Mouse (Mus musculus): ENCODE data around the gene Syngap1. TPM values are rescaled to one million over a fixed set of nuclear protein-coding genes. Genes with fewer than 3 reads are reported as not detected.
"Not testable (repeated sequence)": the region's sequence is repeated elsewhere in the genome, so short reads cannot be mapped to it uniquely, and the experiment has no call there.

The Syngap1 gene
- total RNA-seq, 2 experiments from 2014 or later, result 7.3 to 7.7 TPM

DNA sequence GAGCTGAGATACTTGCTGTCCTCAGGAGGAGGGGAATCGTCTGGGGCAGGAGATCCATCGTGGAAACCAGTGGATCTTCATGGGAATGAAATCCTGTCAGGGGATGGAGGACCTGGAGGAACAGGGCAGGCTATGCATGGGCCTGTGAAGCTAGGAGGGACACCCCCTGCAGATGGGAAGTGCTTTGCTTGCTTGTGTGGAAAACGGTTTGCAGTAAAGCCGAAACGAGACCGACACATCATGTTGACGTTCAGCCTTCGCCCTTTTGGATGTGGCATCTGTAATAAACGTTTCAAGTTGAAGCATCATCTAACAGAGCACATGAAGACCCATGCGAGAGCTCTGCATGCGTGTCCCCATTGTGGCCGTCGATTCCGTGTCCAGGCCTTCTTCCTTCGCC, 33.5 kb downstream of the Syngap1 start:
- intact Hi-C loops (cut with DNase I), result loop anchor here (10.0 kb wide), 1 partner anchor 60 kb away; the partner anchor contains the start of gene Kifc5b
- DNase-seq, result no peak

DNA sequence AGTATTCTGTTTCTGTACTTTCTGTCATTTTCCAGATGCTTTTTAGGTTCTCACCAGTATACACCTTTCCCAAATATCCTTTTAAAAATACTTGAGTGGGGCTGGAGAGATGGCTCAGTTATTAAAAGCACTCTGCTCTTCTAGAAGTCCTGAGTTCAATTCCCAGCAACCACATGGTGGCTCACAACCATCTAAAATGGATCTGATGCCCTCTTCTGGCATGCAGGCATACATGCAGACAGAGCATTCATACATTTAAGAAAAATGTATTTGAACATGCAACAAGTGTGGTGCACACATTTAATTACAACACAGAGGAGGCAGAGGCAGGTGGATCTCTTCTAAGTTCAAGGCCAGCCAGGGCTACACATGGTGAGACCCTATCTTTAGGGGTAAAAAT, 34.4 kb downstream of the Syngap1 start:
- intact Hi-C loops (cut with DNase I), result loop anchor here (10.0 kb wide), 1 partner anchor 61 kb away; the partner anchor contains the start of gene Kifc5b
- DNase-seq, result no peak

DNA sequence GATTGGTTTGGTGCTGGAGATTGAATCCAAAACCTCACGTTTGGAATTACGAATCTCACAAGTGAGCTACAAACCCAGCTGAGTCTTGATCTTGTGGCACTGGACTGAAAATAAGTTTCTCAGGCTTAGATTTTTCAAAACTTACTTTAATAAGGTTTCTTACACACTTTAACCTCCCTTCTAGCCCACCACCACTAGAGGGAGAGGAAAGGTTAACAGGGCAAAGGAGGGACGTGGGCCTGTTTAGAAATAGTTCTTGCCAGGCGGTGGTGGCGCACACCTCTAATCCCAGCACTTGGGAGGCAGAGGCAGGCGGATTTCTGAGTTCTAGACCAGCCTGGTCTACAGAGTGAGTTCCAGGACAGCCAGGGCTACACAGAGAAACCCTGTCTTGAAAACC, 36.3 kb downstream of the Syngap1 start:
- not testable (repeated sequence) for DNase-seq
- intact Hi-C loops (cut with DNase I), result loop anchor here (10.0 kb wide), 1 partner anchor 63 kb away; the partner anchor contains the start of gene Kifc5b

DNA sequence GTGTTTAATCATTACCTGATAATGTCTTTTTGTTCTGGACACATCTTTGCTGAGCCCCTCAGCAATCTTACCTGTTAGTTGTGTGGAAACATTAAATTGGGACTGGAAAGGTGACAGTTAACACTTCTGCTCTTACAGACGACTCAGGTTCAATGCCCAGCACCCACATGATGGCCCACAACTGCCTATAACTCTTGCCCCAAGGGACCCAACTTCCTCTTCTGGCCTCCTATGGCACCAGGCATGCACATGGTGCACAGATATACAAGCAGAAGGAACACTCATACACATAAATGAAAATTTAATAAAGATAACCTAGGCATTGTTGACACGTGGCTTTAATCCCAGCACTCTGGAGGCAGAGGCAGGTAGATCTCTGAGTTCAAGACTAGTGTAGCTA, 38.4 kb downstream of the Syngap1 start:
- intact Hi-C loops (cut with DNase I), result loop anchor here (10.0 kb wide), 1 partner anchor 65 kb away; the partner anchor contains the start of gene Kifc5b
- DNase-seq, result no peak

DNA sequence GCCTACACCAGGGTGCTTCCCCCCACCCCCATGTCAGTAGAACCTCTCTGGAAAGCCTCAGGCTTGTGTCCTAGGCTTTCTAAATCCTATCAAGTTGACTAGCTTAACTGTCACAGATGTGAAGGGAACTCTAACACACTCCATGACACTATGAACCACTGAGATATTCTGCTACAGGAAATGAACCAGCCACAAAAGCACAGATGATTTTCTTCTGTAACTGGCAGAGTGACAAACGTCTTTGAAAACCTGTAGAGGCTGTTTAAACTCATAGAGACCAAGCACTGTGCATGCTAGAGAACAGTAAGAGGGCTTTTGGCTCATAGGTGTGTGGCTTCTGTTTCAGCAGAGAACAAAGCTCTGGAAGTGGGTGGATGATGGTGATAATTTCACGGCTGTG, 40.0 kb downstream of the Syngap1 start:
- intact Hi-C loops (cut with DNase I), result no loop called here
- DNase-seq, result no peak

DNA sequence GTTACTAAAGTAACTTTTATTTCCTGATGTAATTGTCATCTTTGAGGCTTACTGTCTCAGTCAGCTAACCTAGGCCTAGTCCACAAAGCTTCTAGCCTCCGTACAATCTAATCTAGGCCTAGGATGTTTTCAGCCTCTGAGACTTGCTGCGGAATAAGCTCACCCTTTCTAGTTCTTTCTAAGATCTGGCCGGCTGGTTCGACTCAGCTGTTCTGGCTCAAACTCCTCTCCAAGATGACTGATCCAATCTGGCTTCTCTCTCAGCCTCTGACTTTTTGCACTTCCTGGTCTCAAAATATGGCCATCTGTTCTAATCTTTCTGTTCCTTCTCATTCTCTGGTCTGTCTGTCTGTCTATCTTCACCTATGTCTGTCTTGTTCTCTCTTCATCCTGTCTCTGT, 42.3 kb downstream of the Syngap1 start:
- intact Hi-C loops (cut with DNase I), result no loop called here
- peak in 1 of 2 experiments; percentile 24 for DNase-seq

DNA sequence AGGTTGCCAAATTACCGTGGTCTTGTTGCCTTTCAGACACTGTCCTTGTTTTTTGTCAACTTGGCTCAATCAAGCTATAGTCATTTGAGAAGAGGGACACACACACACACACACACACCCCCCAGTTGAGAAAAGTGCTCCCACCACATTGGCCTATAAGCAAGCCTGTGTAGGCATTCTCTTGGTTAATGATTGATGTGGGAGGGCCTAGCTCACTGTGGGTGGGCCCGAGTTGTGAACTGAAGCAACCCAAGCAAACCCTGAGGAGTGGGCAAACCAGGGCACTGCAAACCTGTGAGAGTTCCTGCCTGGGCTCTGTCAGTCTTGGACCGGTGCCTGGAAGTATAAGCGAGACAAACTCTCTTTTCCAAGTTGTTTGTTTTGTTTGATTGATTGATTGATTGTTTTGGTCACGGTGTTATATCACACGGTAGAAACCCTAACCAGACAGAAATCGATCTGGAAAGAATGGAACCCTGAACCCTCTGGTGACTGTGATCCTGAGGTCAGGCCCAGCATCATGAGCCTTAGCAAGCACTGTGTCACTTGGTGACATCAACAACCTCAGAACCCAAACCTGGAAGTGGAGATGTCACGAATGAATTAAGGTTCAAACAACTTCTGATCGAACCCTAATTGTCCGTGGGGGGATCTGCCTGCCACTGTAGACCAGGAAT, 44.6 kb downstream of the Syngap1 start:
- intact Hi-C loops (cut with DNase I), result no loop called here
- no peak for DNase-seq

DNA sequence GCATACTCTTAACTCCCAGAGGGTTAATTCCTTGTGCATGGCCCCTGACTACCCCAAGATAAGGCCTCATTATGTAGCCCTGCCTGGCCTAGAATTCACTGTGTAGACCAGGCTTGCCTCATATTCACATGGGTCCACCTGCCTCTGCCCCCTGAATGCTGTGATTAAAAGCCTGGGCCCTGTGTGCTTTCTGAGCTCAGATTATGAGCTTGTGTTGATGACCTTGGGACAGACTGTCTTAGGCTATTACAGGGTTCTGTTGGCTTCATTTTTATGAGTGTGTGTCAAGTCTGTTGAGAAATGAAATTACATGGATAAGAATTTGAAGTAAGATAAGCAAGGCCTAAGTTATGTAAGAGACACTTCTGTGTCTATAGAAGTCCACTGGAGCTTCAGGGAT, 49.5 kb downstream of the Syngap1 start:
- intact Hi-C loops (cut with DNase I), result no loop called here
- no peak for DNase-seq

DNA sequence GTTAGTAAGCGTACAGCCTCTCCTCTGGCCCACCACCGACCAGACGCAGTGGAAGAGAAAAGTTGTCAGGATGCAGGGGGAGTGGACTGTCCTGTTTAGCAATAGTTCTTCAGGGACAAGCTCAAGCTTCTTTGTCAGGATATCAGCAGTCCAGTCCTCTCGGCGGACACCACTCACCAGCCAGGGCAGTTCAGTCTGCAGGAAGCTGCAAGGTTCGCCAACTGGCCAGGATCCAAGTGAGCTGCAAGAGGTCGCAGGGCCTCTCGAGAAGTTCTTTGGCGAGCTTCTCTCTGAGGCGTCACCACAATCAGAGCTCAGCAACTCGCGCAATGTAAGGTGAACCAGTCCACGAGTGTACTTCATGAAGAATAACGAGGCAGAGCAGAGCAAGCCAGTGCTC, 53.4 kb downstream of the Syngap1 start:
- peak; percentile 78 to 84 for DNase-seq
- intact Hi-C loops (cut with DNase I), result no loop called here

DNA sequence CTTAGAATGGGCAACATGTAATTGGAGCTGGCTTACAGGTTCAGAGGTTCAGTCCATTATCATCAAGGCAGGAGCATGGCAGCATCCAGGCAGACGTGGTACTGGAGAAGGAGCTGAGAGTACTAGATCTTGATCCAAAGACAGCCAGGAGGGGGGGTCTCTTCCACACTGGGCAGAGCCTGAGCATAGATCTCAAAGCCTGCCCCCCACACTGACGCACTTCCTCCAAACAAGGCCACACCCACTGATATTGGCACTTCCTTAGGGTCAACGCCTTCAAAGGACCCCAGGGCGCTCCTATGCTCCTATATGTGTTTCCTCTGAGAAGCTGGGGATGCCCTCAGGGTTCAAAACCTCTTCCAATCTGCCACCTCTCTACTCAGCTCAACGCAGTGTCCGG, 54.0 kb downstream of the Syngap1 start:
- no peak for DNase-seq
- intact Hi-C loops (cut with DNase I), result no loop called here

DNA sequence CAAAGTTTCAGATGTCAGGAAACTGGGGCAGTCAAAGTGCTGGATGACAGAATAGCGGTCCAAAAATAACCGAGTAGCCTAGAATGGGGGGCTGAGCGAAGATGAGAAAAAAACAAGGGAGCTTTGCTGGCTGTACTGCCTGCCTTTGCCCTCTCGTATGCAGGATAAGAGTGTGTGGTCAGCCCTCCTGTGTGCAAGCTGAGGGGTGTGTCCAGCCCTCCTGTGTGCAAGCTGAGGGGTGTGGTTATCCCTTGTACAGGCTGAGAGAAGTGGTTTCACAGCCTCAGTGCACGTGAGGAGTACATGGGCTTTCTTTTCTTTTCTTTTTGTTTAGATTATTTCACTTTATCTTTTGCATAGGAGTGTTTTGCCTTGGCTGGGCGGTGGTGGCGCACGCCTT, 54.5 kb downstream of the Syngap1 start:
- DNase-seq, result no peak
- intact Hi-C loops (cut with DNase I), result no loop called here

DNA sequence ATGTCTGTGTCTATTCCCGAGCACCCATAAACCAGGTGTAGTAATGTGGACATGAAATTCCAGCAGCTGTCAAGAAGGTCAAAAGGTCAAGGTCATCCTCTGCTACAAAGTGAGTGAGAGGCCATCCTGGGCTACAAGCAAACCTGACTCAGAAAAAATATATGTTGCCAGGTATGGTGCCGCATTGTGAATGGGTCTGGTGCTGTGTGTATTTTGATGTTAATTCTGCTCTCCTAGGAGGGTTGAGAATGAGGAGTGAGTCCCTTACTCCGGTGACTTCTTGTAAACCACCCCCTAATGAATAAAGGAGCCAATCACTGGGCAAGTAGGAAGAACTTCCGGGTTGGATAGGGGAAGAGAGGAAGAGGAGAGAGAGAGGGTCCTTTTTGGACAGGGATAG, 56.6 kb downstream of the Syngap1 start:
- intact Hi-C loops (cut with DNase I), result no loop called here
- no peak for DNase-seq

DNA sequence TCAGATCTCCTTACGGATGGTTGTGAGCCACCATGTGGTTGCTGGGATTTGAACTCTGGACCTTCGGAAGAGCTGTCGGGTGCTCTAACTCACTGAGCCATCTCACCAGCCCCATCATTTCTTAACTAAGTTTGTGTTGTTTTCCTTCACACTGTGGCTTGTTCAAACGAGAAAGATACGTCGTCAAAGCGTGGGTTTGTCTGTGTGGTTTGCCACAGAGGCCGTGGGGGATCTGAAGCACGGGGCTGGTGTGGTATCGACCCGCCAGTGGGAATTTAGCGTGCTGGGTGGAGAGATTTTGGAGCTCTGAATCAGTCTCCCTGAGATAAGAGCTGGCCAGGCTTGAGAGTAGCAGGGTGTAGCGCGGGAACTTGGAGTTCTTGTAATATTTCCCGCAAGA, 57.2 kb downstream of the Syngap1 start:
- DNase-seq, result no peak
- intact Hi-C loops (cut with DNase I), result no loop called here

DNA sequence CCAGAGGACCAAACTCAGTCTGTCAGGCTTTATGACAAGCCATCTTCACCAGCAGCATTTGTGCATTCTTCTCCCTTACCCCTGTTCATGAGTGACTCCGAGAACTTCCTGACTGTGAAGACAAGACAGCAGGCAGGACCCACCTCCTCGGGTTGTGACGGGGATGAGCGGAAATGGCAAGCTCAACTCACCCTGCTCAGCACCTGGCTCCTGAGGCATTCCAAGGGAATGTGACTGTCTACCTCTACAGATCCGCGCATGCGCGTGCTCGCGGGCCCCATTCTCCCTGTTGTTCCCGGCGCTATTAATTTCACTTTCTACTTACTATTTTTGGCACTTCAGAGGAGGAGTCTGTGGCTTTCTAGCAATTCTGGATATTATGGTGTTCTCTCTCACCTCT, 58.9 kb downstream of the Syngap1 start:
- intact Hi-C loops (cut with DNase I), result no loop called here
- DNase-seq, result no peak

DNA sequence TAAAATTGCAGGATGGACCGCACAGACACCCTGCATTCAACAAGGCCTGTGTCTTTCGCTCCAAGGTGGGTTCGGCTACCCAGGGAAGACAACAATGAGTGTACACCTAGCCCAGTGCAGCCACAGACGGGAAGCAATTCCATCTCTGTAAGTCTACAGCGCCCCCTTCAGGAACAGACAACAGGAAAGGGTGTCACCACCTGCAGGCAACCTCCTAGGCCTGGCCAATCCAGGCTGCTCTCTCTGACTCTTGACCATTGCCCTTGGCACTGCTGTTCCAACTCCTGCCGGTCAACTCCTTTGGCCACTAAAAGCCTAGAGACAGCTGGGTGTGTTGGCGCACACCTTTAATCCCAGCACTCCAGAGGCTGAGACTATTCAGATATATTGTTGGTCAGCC, 60.1 kb downstream of the Syngap1 start:
- peak in 1 of 2 experiments; percentile 35 for DNase-seq
- intact Hi-C loops (cut with DNase I), result no loop called here

DNA sequence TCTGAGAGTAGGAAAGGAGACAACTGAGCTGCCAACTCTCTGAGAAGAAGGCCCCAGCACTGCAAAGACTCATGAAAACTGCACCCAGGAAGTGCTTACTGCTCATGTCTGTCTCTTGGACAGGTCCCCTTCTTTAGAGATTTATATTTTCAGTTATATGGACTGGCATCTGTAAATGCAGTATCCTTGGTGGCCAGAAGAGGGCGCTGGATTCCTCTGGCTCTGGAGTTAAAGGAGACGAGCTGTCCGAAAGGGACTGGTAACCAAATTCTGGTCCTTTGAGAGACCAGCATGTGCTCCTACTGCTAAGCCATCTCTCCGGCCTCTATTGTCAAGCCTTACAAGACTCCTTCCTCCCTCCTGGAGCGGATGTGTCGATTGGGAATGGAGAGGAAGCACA, 60.8 kb downstream of the Syngap1 start:
- intact Hi-C loops (cut with DNase I), result no loop called here
- peak in 1 of 2 experiments; percentile 42 for DNase-seq

DNA sequence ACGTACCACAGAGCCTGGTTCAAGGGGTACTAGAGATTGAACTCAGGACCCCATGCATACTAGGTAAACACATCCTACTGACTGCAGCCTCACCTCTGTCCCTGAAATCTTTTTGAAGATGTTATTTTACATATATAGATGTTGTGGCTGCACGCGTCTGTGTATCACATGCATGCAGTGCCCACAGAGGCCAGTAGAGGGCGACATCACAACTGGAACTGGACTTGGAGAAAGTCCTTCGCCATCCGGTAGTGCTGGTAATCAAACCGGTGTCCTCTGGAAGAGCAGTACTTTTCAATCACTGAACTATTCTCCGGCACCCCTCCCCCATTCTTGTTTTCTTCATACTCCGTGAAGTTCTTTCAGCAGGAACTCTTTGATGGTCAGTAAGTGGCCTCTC, 63.4 kb downstream of the Syngap1 start:
- DNase-seq, result peak; percentile 51 to 76
- intact Hi-C loops (cut with DNase I), result no loop called here

DNA sequence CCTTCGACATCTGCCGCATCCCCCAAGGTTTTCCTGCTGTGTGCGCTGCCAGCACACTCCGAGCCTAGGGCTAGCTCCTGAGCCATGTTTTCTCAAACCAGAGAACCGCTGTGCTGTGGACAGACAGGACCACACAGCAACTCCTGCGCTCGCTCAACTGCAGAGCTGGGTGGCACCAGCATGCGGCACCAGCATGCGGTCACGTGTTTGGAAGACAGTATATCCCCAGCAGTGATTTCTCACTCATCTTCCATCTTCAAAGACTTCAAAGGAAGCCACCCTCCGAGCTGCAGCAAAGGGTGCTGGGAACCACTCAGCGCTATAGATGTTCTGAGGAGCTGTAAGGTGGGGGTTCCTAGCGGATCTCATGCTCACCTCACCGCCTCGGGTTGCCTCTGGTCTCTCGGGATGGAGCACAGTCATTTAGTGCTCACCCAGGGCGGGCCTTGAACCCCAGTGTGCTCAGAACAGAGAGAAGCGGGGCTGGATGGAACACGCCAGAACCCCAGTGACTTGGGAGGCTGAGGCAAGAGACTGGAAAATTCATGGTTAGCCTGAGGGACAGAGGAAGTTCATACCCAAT, 63.9 kb downstream of the Syngap1 start:
- DNase-seq, result no peak
- intact Hi-C loops (cut with DNase I), result no loop called here

DNA sequence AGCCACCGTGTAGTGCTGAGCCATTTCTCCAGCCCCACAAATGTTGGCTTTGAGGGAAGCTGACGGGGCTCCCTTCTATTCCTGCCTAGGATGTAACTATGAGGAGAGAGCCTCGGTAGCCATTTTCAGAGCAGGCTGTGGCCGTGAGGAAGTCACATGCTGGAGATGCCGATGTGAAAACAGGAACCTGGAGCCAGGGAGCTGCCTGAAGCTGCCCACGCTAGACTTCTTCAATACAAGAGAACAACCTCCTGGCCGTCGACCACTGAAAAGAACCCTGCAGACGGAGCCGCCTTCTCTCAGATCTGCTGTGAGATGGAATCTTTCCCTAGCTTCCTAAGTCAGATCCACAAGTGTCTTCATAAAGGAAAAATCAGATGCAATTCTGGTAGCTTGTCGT, 64.6 kb downstream of the Syngap1 start:
- intact Hi-C loops (cut with DNase I), result no loop called here
- DNase-seq, result no peak

DNA sequence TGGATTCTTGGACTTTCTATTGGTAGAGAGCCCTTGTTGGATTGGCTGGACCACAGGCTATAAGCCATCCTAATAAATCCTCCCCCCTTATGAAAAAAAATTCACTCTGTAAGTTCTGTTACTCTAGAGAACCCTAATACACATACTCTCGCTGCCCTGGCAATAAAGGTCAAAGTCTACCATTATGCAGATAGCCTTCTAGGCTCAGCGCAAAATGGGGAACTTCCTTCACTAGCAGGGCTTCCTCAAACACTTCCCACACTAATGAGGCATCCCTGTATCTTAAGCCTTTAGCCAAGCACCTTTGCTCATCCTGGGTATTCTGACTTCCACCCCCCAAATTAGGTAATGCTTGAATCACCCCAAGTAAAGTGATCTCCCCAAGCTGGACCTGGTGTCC, 67.2 kb downstream of the Syngap1 start:
- intact Hi-C loops (cut with DNase I), result no loop called here
- no peak for DNase-seq

DNA sequence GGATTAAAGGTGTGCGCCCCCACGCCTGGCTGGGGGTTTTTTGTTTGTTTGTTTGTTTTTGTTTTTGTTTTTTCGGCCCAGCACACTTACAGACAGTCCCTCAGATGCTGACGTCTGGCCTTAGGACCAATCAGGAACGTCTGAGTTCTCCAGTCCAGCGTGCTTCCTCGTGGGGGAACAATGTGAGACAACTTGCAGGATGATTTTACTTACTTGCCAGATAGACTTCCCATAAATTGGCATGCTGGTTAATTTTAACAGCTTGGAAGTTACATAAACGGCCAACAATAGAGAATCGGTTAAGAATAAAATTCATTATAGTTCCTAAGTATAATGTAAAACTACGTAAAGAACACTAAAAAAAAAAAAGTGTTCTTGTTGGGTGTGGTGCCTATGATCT, 70.1 kb downstream of the Syngap1 start:
- intact Hi-C loops (cut with DNase I), result no loop called here
- DNase-seq, result no peak

DNA sequence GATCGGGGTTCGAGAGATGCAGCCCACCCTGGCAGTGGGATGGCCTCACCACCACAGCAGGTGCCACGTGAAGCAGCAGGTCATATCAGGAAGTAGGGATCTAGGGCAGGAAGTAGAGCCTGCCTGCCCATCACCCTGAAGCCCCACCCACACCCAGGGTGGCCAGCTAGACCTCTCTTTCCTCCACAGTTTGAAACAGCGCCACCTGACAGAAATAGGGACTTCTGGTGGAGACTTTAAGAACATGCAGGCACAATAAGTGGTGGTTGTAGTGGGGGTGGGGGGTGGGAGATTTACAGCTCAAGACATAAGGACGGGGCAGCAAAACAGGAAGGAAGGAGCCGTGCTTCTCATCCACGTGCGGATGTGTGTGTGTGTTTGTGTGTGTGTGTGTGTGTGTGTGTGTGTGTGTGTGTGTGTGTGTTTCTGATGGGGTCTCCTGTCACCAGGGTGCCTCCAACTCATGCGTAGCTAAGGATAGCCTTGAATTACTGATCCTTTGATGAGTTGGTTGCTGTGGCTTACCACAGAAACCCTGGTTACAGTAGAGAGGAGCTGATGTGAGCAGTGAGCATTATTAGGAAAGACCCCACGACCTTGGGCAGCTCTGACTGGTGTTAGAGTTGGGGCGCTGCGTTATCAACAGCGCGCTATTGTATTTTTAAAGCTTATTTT, 71.1 kb downstream of the Syngap1 start:
- intact Hi-C loops (cut with DNase I), result no loop called here
- no peak for DNase-seq

Data from heart, postnatal 14 days (tissue).